Mouse (Mus musculus) neural tube, embryonic 14.5 days (tissue): ENCODE measurements around the gene Wasf3. TPM values are rescaled to one million over a fixed set of nuclear protein-coding genes. Genes with fewer than 3 reads are reported as not detected.
"Not testable (repeated sequence)": the region's sequence is repeated elsewhere in the genome, so short reads cannot be mapped to it uniquely, and the experiment has no call there.

Experiments used
- ATAC-seq: fragments of 200-750 bp; cut with Nextera tagmentation; 2 replicates; pipeline ENCODE4 v1.8.0; 2017; ENCODE audit warnings: low read depth, mild to moderate bottlenecking, moderate TSS enrichment, moderate library complexity
- H3K27ac ChIP-seq: fragments of 300-500 bp; sonication (generic); 2 replicates; pipeline ENCODE4 v1.5.1; 2014; ENCODE audit warnings: low read depth, mild to moderate bottlenecking, control low read depth, low read length, moderate library complexity, mixed read lengths
- H3K27me3 ChIP-seq: fragments of 300-500 bp; sonication (generic); 2 replicates; pipeline ENCODE4 v1.6.1; 2014; ENCODE audit warnings: low read length; ENCODE audit not compliant: control insufficient read depth, insufficient read depth
- H3K36me3 ChIP-seq: fragments of 300-500 bp; sonication (generic); 2 replicates; pipeline ENCODE4 v1.6.1; 2014; ENCODE audit warnings: low read length, mixed read lengths; ENCODE audit not compliant: control insufficient read depth, insufficient read depth
- H3K4me1 ChIP-seq: fragments of 300-500 bp; sonication (generic); 2 replicates; pipeline ENCODE4 v1.6.1; 2014; ENCODE audit warnings: low read length; ENCODE audit not compliant: control insufficient read depth, insufficient read depth
- H3K4me2 ChIP-seq: fragments of 300-500 bp; sonication (generic); 2 replicates; pipeline ENCODE4 v1.6.1; 2014; ENCODE audit warnings: mild to moderate bottlenecking, low read depth, low read length, control low read depth
- H3K4me3 ChIP-seq: fragments of 300-500 bp; sonication (generic); 2 replicates; pipeline ENCODE4 v1.5.1; 2014; ENCODE audit warnings: low read depth, low read length, control low read depth, mixed read lengths
- H3K9ac ChIP-seq: fragments of 300-500 bp; sonication (generic); replicated peaks from 2 replicates; pipeline ENCODE4 v1.6.1; 2014; ENCODE audit warnings: low read depth, mild to moderate bottlenecking, control low read depth, low read length, mixed read lengths
- H3K9me3 ChIP-seq: fragments of 300-500 bp; sonication (generic); 2 replicates; pipeline ENCODE4 v1.6.1; 2016; ENCODE audit warnings: low read length; ENCODE audit not compliant: control insufficient read depth
- WGBS: fragments of 180-500 bp; shearing (Covaris S2); extraction: QIAGEN DNeasy Blood & Tissue Kit; methylation state at CpG from one replicate; pipeline ENCODE4 v1.1.7; 2014; 5-methylcytosine and 5-hydroxymethylcytosine counted together
- polyA plus RNA-seq: library from polyadenylated mRNA; unstranded; fragments of >200 nt; fragmentation: Nextera tagmentation; extraction: Ambion mirVana; gene quantifications from 2 replicates; pipeline ENCODE4 v1.2.1, GENCODE M21; 2014

The Wasf3 gene
- polyA plus RNA-seq, 1 experiment from 2014 or later, result 13.5 TPM

GRCm38 (mm10) chr5:146386906-146387305 is 2.1 kb downstream of the Wasf3 start:
- no peaks in the 10 kb centered on the region for H3K27me3 ChIP-seq
- H3K4me1 ChIP-seq, result peaks cover 4% of the 10 kb centered on the region; the same call in 1 of the 2 replicates
- H3K4me2 ChIP-seq, result no peak overlapping the region
- no peak overlapping the region for H3K27ac ChIP-seq
- H3K36me3 ChIP-seq, result no peaks in the 10 kb centered on the region
- H3K9me3 ChIP-seq, result no peaks in the 10 kb centered on the region
- H3K4me3 ChIP-seq, result no peak overlapping the region
- WGBS, result 96% methylated on average over 4 of the region's 4 CpGs
- ATAC-seq, result no peak
- H3K9ac ChIP-seq, result no peak overlapping the region

- Histone ChIP-seq H3K4me2 (no peak overlapping the region), H3K36me3 (no peaks in the 10 kb centered on the region), H3K4me1 (peaks cover 4% of the 10 kb centered on the region; the same call in 1 of the 2 replicates), H3K9ac (no peak overlapping the region), H3K27me3 (no peaks in the 10 kb centered on the region), H3K27ac (no peak overlapping the region), H3K4me3 (no peak overlapping the region), H3K9me3 (no peaks in the 10 kb centered on the region)
- 83% methylated on average over 7 of the region's 7 CpGs for WGBS
- no peak for ATAC-seq
Measured at GRCm38 (mm10) chr5:146394563-146394962, 9.8 kb downstream of the Wasf3 start.

- Histone ChIP-seq H3K4me3 (no peak overlapping the region), H3K27me3 (no peaks in the 10 kb centered on the region), H3K9me3 (no peaks in the 10 kb centered on the region), H3K4me1 (peaks cover 4% of the 10 kb centered on the region; the same call in 1 of the 2 replicates), H3K9ac (no peak overlapping the region), H3K36me3 (no peaks in the 10 kb centered on the region), H3K4me2 (no peak overlapping the region), H3K27ac (no peak overlapping the region)
- no peak for ATAC-seq
- 84% methylated on average over 5 of the region's 5 CpGs for WGBS
Measured at GRCm38 (mm10) chr5:146397253-146397652, 12.5 kb downstream of the Wasf3 start.

- Histone ChIP-seq H3K9me3 (no peaks in the 10 kb centered on the region), H3K27ac (no peak overlapping the region), H3K27me3 (no peaks in the 10 kb centered on the region), H3K4me3 (no peak overlapping the region), H3K36me3 (no peaks in the 10 kb centered on the region), H3K4me1 (no peaks in the 10 kb centered on the region), H3K9ac (no peak overlapping the region), H3K4me2 (no peak overlapping the region)
- no peak for ATAC-seq
- 94% methylated on average over 7 of the region's 7 CpGs for WGBS
Measured at GRCm38 (mm10) chr5:146398386-146399115, 13.8 kb downstream of the Wasf3 start.

- 90% methylated on average over 6 of the region's 6 CpGs for WGBS
- H3K27me3 ChIP-seq, H3K4me2 ChIP-seq, H3K9me3 ChIP-seq, H3K36me3 ChIP-seq, H3K9ac ChIP-seq, H3K4me1 ChIP-seq, H3K27ac ChIP-seq, H3K4me3 ChIP-seq, ATAC-seq: not testable (repeated sequence)
Measured at GRCm38 (mm10) chr5:146401012-146401411, 16.2 kb downstream of the Wasf3 start.

- 14% methylated on average over 11 of the region's 11 CpGs for WGBS
- H3K27ac ChIP-seq, result no peak overlapping the region
- H3K27me3 ChIP-seq, result no peaks in the 10 kb centered on the region
- H3K4me1 ChIP-seq, result no peaks in the 10 kb centered on the region
- no peak overlapping the region for H3K4me3 ChIP-seq
- no peaks in the 10 kb centered on the region for H3K36me3 ChIP-seq
- no peak overlapping the region for H3K4me2 ChIP-seq
- H3K9me3 ChIP-seq, result no peaks in the 10 kb centered on the region
- no peak overlapping the region for H3K9ac ChIP-seq
- ATAC-seq, result no peak
Measured at GRCm38 (mm10) chr5:146402311-146402710, 17.5 kb downstream of the Wasf3 start.

GRCm38 (mm10) chr5:146403923-146404322 is 19.1 kb downstream of the Wasf3 start:
- Histone ChIP-seq H3K36me3 (no peaks in the 10 kb centered on the region), H3K4me3 (no peak overlapping the region), H3K4me2 (no peak overlapping the region), H3K9me3 (no peaks in the 10 kb centered on the region), H3K27me3 (no peaks in the 10 kb centered on the region), H3K9ac (no peak overlapping the region), H3K4me1 (no peaks in the 10 kb centered on the region), H3K27ac (no peak overlapping the region)
- 49% methylated on average over 2 of the region's 2 CpGs for WGBS
- no peak for ATAC-seq

- no peaks in the 10 kb centered on the region for H3K9me3 ChIP-seq
- no peaks in the 10 kb centered on the region for H3K27me3 ChIP-seq
- H3K4me2 ChIP-seq, result no peak overlapping the region
- no peak overlapping the region for H3K27ac ChIP-seq
- H3K9ac ChIP-seq, result no peak overlapping the region
- WGBS, result 96% methylated on average over 1 of the region's 1 CpGs
- H3K4me3 ChIP-seq, result no peak overlapping the region
- no peak for ATAC-seq
- H3K36me3 ChIP-seq, result no peaks in the 10 kb centered on the region
- H3K4me1 ChIP-seq, result peaks cover 3% of the 10 kb centered on the region
Measured at GRCm38 (mm10) chr5:146406133-146406532, 21.3 kb downstream of the Wasf3 start.

GRCm38 (mm10) chr5:146407791-146408190 is 23.0 kb downstream of the Wasf3 start:
- 30% methylated on average over 3 of the region's 3 CpGs for WGBS
- H3K27me3 ChIP-seq, result no peaks in the 10 kb centered on the region
- peaks cover 5% of the 10 kb centered on the region for H3K4me1 ChIP-seq
- no peaks in the 10 kb centered on the region for H3K9me3 ChIP-seq
- no peak overlapping the region for H3K4me3 ChIP-seq
- no peak for ATAC-seq
- H3K36me3 ChIP-seq, result no peaks in the 10 kb centered on the region
- no peak overlapping the region for H3K27ac ChIP-seq
- no peak overlapping the region for H3K9ac ChIP-seq
- H3K4me2 ChIP-seq, result no peak overlapping the region
